Mouse (Mus musculus): ENCODE results near the gene Nmnat1. TPM values are rescaled to one million over a fixed set of nuclear protein-coding genes. Genes with fewer than 3 reads are reported as not detected.

Gene Nmnat1
- polyA plus RNA-seq, 1 experiment from 2014 or later = 9.6 TPM

DNA sequence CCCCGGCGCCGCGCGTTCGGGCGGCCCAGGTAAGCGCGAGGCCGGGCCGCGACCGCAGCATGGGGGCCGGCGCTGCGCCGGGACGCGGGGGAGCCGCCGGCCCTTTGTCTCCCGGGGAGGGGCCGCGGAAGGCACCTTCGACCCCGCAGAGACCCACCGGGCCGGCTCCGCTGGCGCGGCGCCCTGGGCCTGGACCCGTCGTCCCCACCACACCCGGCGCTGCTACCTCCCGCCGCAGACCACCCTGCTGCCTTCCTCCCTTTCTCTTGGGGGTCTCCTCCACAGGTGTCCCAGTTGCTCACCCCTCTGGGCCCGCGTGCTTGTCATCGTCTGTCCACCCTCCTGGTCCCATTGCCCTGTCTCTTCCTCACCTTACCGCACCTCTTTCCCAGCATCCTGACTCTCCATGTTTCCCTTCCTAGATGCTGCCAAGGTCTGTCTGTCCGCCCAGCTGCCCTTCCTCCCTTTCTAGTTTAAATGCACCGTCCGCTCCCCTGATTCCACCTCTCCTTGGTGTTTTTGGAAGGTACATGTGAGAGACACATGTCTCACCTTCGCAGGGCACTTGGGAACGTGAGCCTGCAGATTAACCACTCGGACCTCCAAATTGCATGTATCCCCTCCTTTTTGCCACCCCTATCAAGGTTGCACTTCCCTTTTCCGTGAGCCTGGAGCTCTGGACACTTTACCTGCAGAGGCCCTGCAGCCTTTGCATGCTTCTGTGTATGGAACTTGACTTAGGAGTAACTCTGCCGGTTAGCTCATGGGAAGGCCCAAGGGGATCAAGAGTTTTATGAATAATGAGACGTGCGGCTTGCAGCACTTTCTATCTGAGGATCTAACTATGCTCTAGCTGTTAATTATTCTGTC, 33.6 kb upstream of the Nmnat1 start:
- H3K4me2 ChIP-seq (ENCODE audit: low read depth, low read length) = peak overlapping the region; percentile 97
- peak overlapping the region; percentile 40; the same call in 1 of the 2 replicates for H3K27ac ChIP-seq (ENCODE audit: low read length)
- 4% methylated on average over 44 of the region's 52 CpGs for WGBS
- ATAC-seq (ENCODE audit: insufficient read depth, low FRiP score) = no peak
- H3K9me3 ChIP-seq (replicated peaks; ENCODE audit: control insufficient read depth, low read length) = no peaks in the 10 kb centered on the region
- peak overlapping the region; percentile 92 for H3K9ac ChIP-seq (ENCODE audit: low read length)
- no peaks in the 10 kb centered on the region for H3K27me3 ChIP-seq (ENCODE audit: control insufficient read depth, insufficient read depth, low read length)
- H3K4me3 ChIP-seq (replicated peaks; ENCODE audit: low read length) = peak overlapping the region; percentile 85
- peaks cover 11% of the 10 kb centered on the region for H3K4me1 ChIP-seq (ENCODE audit: control insufficient read depth, insufficient read depth, low read length)
- no peaks in the 10 kb centered on the region for H3K36me3 ChIP-seq (ENCODE audit: control insufficient read depth, insufficient read depth, low read length)

DNA sequence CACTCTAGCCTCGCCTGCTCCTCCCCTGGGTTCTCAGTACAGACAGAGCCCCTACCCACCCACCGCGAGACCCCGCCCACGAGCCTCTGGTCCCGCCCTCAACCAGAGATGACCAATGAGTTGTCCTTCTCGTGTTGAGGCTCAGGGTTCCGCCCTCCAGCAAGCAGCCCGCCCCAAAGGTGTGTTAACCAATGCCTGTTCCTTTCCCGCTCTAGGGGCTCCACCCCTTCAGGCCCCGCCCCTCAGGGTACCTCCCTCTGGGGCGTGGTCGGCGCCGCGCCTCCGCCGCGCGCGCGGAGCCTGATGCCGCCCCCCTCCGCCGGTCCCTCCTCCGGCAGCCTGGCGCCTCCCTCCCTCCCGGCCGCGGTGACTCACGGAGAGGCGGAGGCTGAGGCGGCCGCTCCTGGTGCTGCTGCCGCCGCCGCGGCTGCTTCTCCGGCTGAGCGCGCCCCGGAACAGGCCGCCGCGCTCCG, 32.9 kb upstream of the Nmnat1 start, which contains the start of gene Ctnnbip1:
Gene Ctnnbip1 (plus strand): TSS at position 369 of the 473 bp plus-strand sequence.
- Histone ChIP-seq H3K9me3 (replicated peaks; ENCODE audit: control insufficient read depth, low read length) (no peaks in the 10 kb centered on the region), H3K4me1 (ENCODE audit: control insufficient read depth, insufficient read depth, low read length) (peaks cover 11% of the 10 kb centered on the region), H3K9ac (ENCODE audit: low read length) (peak within 1 kb of the TSS; percentile 92), H3K27me3 (ENCODE audit: control insufficient read depth, insufficient read depth, low read length) (no peaks in the 10 kb centered on the region), H3K27ac (ENCODE audit: low read length) (peak within 1 kb of the TSS; percentile 42), H3K4me2 (ENCODE audit: low read depth, low read length) (peak within 1 kb of the TSS; percentile 97), H3K36me3 (ENCODE audit: control insufficient read depth, insufficient read depth, low read length) (no peaks in the 10 kb centered on the region), H3K4me3 (replicated peaks; ENCODE audit: low read length) (peak within 1 kb of the TSS; percentile 85)
- peak; percentile 100 for ATAC-seq (ENCODE audit: insufficient read depth, low FRiP score)
- under 1% methylated on average over 45 of the region's 46 CpGs for WGBS

DNA sequence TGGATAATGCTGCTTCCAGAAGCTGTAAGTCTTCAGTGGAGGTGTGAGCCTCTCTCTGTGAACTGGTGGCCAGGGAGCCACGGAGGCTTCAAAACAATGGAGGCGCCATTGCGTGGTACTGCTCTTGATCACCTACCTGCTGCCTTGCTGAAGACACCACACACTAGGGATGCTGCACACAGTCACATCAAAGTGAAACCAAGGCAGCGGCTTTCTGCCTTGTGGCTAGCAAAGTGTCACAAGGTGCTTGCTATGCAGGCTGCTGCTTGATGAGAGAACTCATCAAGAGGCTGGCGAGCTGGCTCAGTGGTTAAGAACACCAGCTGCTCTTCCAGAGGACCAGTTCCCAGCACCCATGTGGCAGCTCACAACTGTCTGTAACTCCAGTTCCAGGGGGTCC, 30.7 kb upstream of the Nmnat1 start:
- no peak overlapping the region for H3K4me2 ChIP-seq (ENCODE audit: low read depth, low read length)
- H3K9me3 ChIP-seq (replicated peaks; ENCODE audit: control insufficient read depth, low read length) = no peaks in the 10 kb centered on the region
- H3K36me3 ChIP-seq (ENCODE audit: control insufficient read depth, insufficient read depth, low read length) = no peaks in the 10 kb centered on the region
- H3K4me1 ChIP-seq (ENCODE audit: control insufficient read depth, insufficient read depth, low read length) = peaks cover 8% of the 10 kb centered on the region
- no peak overlapping the region for H3K4me3 ChIP-seq (replicated peaks; ENCODE audit: low read length)
- no peak overlapping the region for H3K27ac ChIP-seq (ENCODE audit: low read length)
- H3K27me3 ChIP-seq (ENCODE audit: control insufficient read depth, insufficient read depth, low read length) = no peaks in the 10 kb centered on the region
- WGBS = 90% methylated on average over 5 of the region's 5 CpGs
- ATAC-seq (ENCODE audit: insufficient read depth, low FRiP score) = no peak
- H3K9ac ChIP-seq (ENCODE audit: low read length) = no peak overlapping the region

DNA sequence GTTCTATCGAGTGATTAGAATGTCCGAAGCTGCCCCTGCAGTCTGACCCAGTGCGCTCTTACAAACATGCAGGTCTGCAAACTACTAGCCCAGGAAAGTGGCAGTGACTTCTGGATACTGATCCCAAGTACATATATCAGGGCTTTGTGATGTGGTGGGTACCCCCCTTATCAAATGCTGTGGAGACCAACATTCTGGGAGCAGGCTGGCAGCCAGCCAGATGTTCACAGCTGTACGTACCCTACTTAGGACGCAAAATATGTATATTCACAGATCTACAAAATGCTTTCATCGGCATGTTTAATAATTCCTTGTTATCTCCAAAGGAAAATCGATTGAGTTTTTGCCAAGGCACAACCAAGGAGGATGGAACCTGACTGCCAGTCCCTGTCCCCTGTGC, 27.1 kb upstream of the Nmnat1 start:
- H3K27ac ChIP-seq (ENCODE audit: low read length) = no peak overlapping the region
- no peaks in the 10 kb centered on the region for H3K27me3 ChIP-seq (ENCODE audit: control insufficient read depth, insufficient read depth, low read length)
- no peak for ATAC-seq (ENCODE audit: insufficient read depth, low FRiP score)
- H3K9ac ChIP-seq (ENCODE audit: low read length) = no peak overlapping the region
- no peak overlapping the region for H3K4me2 ChIP-seq (ENCODE audit: low read depth, low read length)
- no peak overlapping the region for H3K4me3 ChIP-seq (replicated peaks; ENCODE audit: low read length)
- H3K4me1 ChIP-seq (ENCODE audit: control insufficient read depth, insufficient read depth, low read length) = no peaks in the 10 kb centered on the region
- no peaks in the 10 kb centered on the region for H3K9me3 ChIP-seq (replicated peaks; ENCODE audit: control insufficient read depth, low read length)
- no peaks in the 10 kb centered on the region for H3K36me3 ChIP-seq (ENCODE audit: control insufficient read depth, insufficient read depth, low read length)
- 65% methylated on average over 7 of the region's 7 CpGs for WGBS

DNA sequence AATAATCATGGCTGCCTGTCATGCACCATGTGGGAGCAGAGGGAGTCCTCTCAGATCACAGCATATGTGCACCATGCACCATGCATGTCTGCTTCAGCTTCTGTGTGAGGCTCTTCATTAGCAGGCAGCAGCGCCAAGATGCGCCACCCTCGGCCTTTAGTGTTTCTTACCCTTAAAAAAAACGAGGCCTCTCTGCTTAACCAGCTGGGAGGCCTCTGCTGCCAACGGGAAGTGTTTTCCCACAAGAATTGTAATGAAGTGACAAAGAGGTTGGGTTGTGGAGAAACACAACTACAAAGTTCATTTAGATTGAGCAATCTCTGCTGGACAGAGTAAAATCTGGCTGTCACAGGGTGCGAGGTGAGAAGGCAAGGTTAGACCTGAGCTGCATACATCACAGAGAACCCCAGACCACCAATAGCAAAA, 26.2 kb upstream of the Nmnat1 start:
- no peak overlapping the region for H3K4me2 ChIP-seq (ENCODE audit: low read depth, low read length)
- no peaks in the 10 kb centered on the region for H3K9me3 ChIP-seq (replicated peaks; ENCODE audit: control insufficient read depth, low read length)
- WGBS = 46% methylated on average over 6 of the region's 6 CpGs
- no peaks in the 10 kb centered on the region for H3K4me1 ChIP-seq (ENCODE audit: control insufficient read depth, insufficient read depth, low read length)
- no peak overlapping the region for H3K27ac ChIP-seq (ENCODE audit: low read length)
- ATAC-seq (ENCODE audit: insufficient read depth, low FRiP score) = no peak
- no peaks in the 10 kb centered on the region for H3K27me3 ChIP-seq (ENCODE audit: control insufficient read depth, insufficient read depth, low read length)
- H3K36me3 ChIP-seq (ENCODE audit: control insufficient read depth, insufficient read depth, low read length) = no peaks in the 10 kb centered on the region
- H3K9ac ChIP-seq (ENCODE audit: low read length) = no peak overlapping the region
- H3K4me3 ChIP-seq (replicated peaks; ENCODE audit: low read length) = no peak overlapping the region

DNA sequence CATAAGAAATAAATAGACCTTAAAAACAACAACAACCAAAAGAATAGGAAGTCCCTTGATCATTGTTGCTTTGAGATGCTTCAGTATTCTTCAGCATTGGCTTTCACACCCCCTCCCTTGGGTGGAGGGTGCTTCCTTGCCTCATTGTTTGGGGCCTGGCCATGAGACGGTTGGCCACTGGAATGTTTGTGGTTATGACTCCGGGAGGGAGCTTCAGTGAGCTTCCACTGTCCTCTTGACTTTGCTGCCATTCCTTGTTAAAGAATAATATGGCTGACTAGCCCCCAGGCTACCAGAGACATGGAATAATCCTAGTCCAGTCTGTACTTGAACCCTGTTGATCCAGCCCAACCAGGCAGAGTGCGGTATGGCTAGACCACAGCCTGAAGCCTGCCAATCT, 21.9 kb upstream of the Nmnat1 start:
- no peaks in the 10 kb centered on the region for H3K27me3 ChIP-seq (ENCODE audit: control insufficient read depth, insufficient read depth, low read length)
- no peak overlapping the region for H3K4me2 ChIP-seq (ENCODE audit: low read depth, low read length)
- no peaks in the 10 kb centered on the region for H3K9me3 ChIP-seq (replicated peaks; ENCODE audit: control insufficient read depth, low read length)
- 75% methylated on average over 3 of the region's 3 CpGs for WGBS
- H3K4me3 ChIP-seq (replicated peaks; ENCODE audit: low read length) = no peak overlapping the region
- no peak for ATAC-seq (ENCODE audit: insufficient read depth, low FRiP score)
- peaks cover 7% of the 10 kb centered on the region; the same call in 1 of the 2 replicates for H3K36me3 ChIP-seq (ENCODE audit: control insufficient read depth, insufficient read depth, low read length)
- H3K4me1 ChIP-seq (ENCODE audit: control insufficient read depth, insufficient read depth, low read length) = no peaks in the 10 kb centered on the region
- H3K27ac ChIP-seq (ENCODE audit: low read length) = no peak overlapping the region
- no peak overlapping the region for H3K9ac ChIP-seq (ENCODE audit: low read length)

DNA sequence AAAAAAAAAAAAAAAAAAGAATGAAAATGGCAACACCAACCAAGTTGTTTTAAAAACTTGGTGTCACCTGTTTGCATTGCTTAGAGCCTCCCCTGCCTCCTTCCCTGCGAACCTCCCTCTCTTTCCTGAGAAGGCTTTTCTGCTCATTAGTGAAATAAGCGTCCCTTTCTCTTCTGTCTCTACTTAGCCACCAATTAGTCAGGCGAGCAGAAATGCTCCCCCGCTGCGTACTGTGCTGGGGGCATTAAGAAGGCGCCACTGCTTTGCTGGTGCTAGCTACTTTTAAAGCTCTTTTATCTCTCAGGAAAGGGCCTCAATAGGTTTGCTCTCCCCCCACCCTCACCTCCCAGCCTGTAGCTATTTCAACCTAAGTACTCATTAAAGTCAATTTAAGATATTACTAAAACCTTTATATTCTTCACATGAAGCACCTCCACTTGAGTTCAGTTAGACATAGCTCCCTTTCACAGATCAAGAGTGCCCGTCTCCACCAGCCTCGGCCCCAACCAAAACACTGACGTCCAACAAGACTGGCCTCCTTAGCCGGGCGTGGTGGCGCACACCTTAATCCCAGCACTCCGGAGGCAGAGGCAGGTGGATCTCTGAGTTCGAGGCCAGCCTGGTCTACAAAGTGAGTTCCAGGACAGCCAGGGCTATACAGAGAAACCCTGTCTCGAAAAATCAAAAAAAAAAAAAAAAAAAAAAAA, 20.4 kb upstream of the Nmnat1 start:
- ATAC-seq (ENCODE audit: insufficient read depth, low FRiP score) = no peak
- no peak overlapping the region for H3K27ac ChIP-seq (ENCODE audit: low read length)
- WGBS = 75% methylated on average over 14 of the region's 15 CpGs

DNA sequence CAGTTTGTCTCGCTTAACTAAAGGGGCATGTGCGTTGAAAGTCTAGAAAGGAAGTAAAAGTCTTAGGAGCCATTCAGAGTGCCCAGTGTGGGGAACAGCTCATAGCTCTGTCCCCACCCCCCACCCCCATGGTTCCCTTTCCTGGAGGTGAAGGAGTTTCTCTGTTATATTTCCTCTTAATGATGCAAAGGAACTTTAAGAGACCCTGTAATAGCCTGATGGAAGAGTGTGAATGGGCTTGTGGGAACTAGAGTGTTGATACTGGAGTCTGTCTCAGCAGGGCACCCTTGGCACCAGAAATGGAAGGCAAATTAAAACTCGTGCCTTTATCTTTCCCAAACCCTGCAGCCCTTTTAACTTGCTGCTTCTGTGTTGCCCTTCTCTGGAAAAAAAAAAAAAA, 19.9 kb upstream of the Nmnat1 start:
- H3K4me2 ChIP-seq (ENCODE audit: low read depth, low read length) = no peak overlapping the region
- H3K9me3 ChIP-seq (replicated peaks; ENCODE audit: control insufficient read depth, low read length) = no peaks in the 10 kb centered on the region
- ATAC-seq (ENCODE audit: insufficient read depth, low FRiP score) = no peak
- H3K27ac ChIP-seq (ENCODE audit: low read length) = peak overlapping the region; percentile 42; the same call in 1 of the 2 replicates
- no peak overlapping the region for H3K4me3 ChIP-seq (replicated peaks; ENCODE audit: low read length)
- 42% methylated on average over 3 of the region's 3 CpGs for WGBS
- H3K9ac ChIP-seq (ENCODE audit: low read length) = no peak overlapping the region
- peaks cover 12% of the 10 kb centered on the region; the same call in 1 of the 2 replicates for H3K36me3 ChIP-seq (ENCODE audit: control insufficient read depth, insufficient read depth, low read length)
- H3K27me3 ChIP-seq (ENCODE audit: control insufficient read depth, insufficient read depth, low read length) = no peaks in the 10 kb centered on the region
- no peaks in the 10 kb centered on the region for H3K4me1 ChIP-seq (ENCODE audit: control insufficient read depth, insufficient read depth, low read length)

More for the DNA sequence above, 20.4 kb upstream of the Nmnat1 start:
- no peaks in the 10 kb centered on the region for H3K9me3 ChIP-seq (replicated peaks; ENCODE audit: control insufficient read depth, low read length)
- H3K4me3 ChIP-seq (replicated peaks; ENCODE audit: low read length) = no peak overlapping the region
- H3K4me1 ChIP-seq (ENCODE audit: control insufficient read depth, insufficient read depth, low read length) = no peaks in the 10 kb centered on the region
- peaks cover 9% of the 10 kb centered on the region; the same call in 1 of the 2 replicates for H3K36me3 ChIP-seq (ENCODE audit: control insufficient read depth, insufficient read depth, low read length)
- no peak overlapping the region for H3K4me2 ChIP-seq (ENCODE audit: low read depth, low read length)
- no peaks in the 10 kb centered on the region for H3K27me3 ChIP-seq (ENCODE audit: control insufficient read depth, insufficient read depth, low read length)
- H3K9ac ChIP-seq (ENCODE audit: low read length) = no peak overlapping the region

DNA sequence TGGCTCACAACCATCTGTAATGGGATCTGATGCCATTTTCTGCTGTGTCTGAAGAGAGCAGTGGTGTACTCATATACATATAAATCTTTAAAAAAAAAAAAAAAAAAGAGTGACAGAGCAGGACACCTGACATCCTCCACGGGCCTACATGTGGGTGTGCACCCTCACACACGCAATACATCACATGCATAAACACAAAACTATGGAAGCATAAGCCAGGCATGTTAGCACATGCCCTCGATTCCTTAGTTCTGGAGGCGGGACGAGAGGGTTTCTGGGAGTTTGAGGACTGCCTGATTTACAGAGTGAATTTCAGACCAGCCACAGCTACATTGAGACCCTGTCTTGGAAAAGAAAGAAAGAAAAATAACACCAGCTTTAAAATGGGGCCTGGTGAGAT, 19.4 kb upstream of the Nmnat1 start:
- no peaks in the 10 kb centered on the region for H3K4me1 ChIP-seq (ENCODE audit: control insufficient read depth, insufficient read depth, low read length)
- H3K4me2 ChIP-seq (ENCODE audit: low read depth, low read length) = no peak overlapping the region
- no peak overlapping the region for H3K4me3 ChIP-seq (replicated peaks; ENCODE audit: low read length)
- peak overlapping the region; percentile 42; the same call in 1 of the 2 replicates for H3K27ac ChIP-seq (ENCODE audit: low read length)
- ATAC-seq (ENCODE audit: insufficient read depth, low FRiP score) = no peak
- H3K9ac ChIP-seq (ENCODE audit: low read length) = no peak overlapping the region
- WGBS = 77% methylated on average over 5 of the region's 5 CpGs
- no peaks in the 10 kb centered on the region for H3K9me3 ChIP-seq (replicated peaks; ENCODE audit: control insufficient read depth, low read length)
- H3K27me3 ChIP-seq (ENCODE audit: control insufficient read depth, insufficient read depth, low read length) = no peaks in the 10 kb centered on the region
- peaks cover 12% of the 10 kb centered on the region; the same call in 1 of the 2 replicates for H3K36me3 ChIP-seq (ENCODE audit: control insufficient read depth, insufficient read depth, low read length)

Measured in stomach, embryonic 16.5 days (tissue).